In the genomic region with DNA sequence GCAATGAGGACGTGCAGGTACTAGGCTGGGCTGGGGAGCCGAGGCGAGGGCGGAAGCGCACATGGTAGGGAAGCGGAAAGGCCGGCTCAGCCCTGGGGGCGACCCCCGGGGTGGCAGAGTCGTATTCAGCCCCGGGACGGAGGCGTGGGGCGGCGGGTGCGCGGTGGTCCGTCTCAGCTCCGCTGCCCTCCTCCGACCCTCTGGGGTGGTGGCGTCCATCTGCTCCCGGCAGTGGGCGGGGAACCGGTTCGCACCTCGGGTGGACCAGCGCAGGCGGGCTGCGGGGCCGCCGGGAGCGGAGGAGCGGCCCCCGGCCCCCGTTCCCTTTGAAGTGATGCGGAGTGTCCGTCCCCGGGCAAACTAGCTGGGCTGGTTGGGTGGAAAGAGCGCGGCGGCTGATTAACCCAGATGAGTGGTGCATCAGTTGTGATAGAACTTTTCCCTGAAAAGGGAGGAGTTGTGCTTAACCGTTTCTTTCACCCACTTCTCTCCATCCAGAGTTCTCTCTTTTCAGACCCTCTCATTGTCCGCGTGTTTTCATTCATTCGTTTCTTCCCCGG, we compare ENCODE assay signal across 8 mouse cellular contexts. TPM values are rescaled to one million over a fixed set of nuclear protein-coding genes. Genes with fewer than 3 reads are reported as not detected.
A peak's percentile ranks its signal among the peaks of the same experiment; 100 is the strongest.
DNase-seq lines count a peak whose midpoint lies in the region; ATAC-seq and TF ChIP-seq lines count a peak whose summit lies in the region.

No protein-coding gene starts in this region.

- no peaks in the 10 kb centered on the region for H3K9me3 ChIP-seq in forebrain, embryonic 13.5 days (replicated peaks)
- H3K9me3 ChIP-seq in liver, embryonic 12.5 days (replicated peaks), result no peaks in the 10 kb centered on the region
- H3K9me3 ChIP-seq in stomach, embryonic 15.5 days, result no peaks in the 10 kb centered on the region

- no peak for TF ChIP-seq CTCF in layer of hippocampus, adult 2 months (conservative IDR thresholded peaks at IDR 0.05)
- no peak for TF ChIP-seq CTCF in bone marrow macrophage, adult 2 months (IDR thresholded peaks at IDR 0.05; ENCODE audit: low read depth, low read length)

- no peaks in the 10 kb centered on the region for H3K27me3 ChIP-seq in forebrain, embryonic 13.5 days
- no peaks in the 10 kb centered on the region for H3K27me3 ChIP-seq in liver, embryonic 12.5 days (replicated peaks)
- H3K27me3 ChIP-seq in stomach, embryonic 15.5 days (replicated peaks), result no peaks in the 10 kb centered on the region

- peak overlapping the region; percentile 90 for H3K27ac ChIP-seq in layer of hippocampus, adult 2 months
- H3K27ac ChIP-seq in bone marrow macrophage, adult 2 months (ENCODE audit: insufficient read depth, low read depth, low read length), result peak overlapping the region; percentile 34
- H3K27ac ChIP-seq in forebrain, embryonic 13.5 days, result peak overlapping the region; percentile 82
- H3K27ac ChIP-seq in liver, embryonic 12.5 days, result peak overlapping the region; percentile 95
- peak overlapping the region; percentile 93 for H3K27ac ChIP-seq in stomach, embryonic 15.5 days

- peak overlapping the region; percentile 89 for H3K4me3 ChIP-seq in layer of hippocampus, adult 2 months
- H3K4me3 ChIP-seq in bone marrow macrophage, adult 2 months (ENCODE audit: insufficient read depth, low read length), result peak overlapping the region; percentile 99
- peak overlapping the region; percentile 83 for H3K4me3 ChIP-seq in forebrain, embryonic 13.5 days
- H3K4me3 ChIP-seq in liver, embryonic 12.5 days, result peak overlapping the region; percentile 99
- peak overlapping the region; percentile 84 for H3K4me3 ChIP-seq in stomach, embryonic 15.5 days (replicated peaks)

- no peak for TF ChIP-seq POLR2A in bone marrow macrophage, adult 2 months (IDR thresholded peaks at IDR 0.05; ENCODE audit: borderline replicate concordance, low read depth, low read length)

- peaks cover 31% of the 10 kb centered on the region for H3K36me3 ChIP-seq in forebrain, embryonic 13.5 days (ENCODE audit: poor library complexity, severe bottlenecking)
- peaks cover 37% of the 10 kb centered on the region for H3K36me3 ChIP-seq in liver, embryonic 12.5 days
- peaks cover 19% of the 10 kb centered on the region for H3K36me3 ChIP-seq in stomach, embryonic 15.5 days

- no peak; the same call in 1 of the 2 replicates for ATAC-seq in forebrain, embryonic 13.5 days
- ATAC-seq in liver, embryonic 12.5 days, result peak; percentile 46
- no peak; the same call in 1 of the 2 replicates for ATAC-seq in stomach, embryonic 15.5 days (ENCODE audit: insufficient read depth, low FRiP score, low read depth)

- under 1% methylated on average over 37 of the region's 46 CpGs for WGBS in forebrain, embryonic 13.5 days
- 2% methylated on average over 46 of the region's 46 CpGs for WGBS in liver, embryonic 12.5 days (ENCODE audit: insufficient replicate concordance)
- under 1% methylated on average over 45 of the region's 46 CpGs for WGBS in stomach, embryonic 15.5 days

- peak overlapping the region; percentile 70 for H3K4me2 ChIP-seq in forebrain, embryonic 13.5 days
- H3K4me2 ChIP-seq in liver, embryonic 12.5 days, result peak overlapping the region; percentile 85
- peak overlapping the region; percentile 76 for H3K4me2 ChIP-seq in stomach, embryonic 15.5 days

- H3K9ac ChIP-seq in forebrain, embryonic 13.5 days, result peak overlapping the region; percentile 83
- H3K9ac ChIP-seq in liver, embryonic 12.5 days, result peak overlapping the region; percentile 98
- H3K9ac ChIP-seq in stomach, embryonic 15.5 days, result peak overlapping the region; percentile 85

- DNase-seq in layer of hippocampus, adult 2 months (ENCODE audit: low spot score in 2 of 2), result no peak
- DNase-seq in layer of hippocampus, postnatal 14 days (ENCODE audit: low spot score in 2 of 2), result no peak
- no peak for DNase-seq in layer of hippocampus, postnatal 10 days (ENCODE audit: low spot score in 2 of 2)
- no peak for DNase-seq in ovary, postnatal 36 days (ENCODE audit: low spot score)

- H3K4me1 ChIP-seq in bone marrow macrophage, adult 2 months (ENCODE audit: control insufficient read depth, insufficient read depth, low read length), result peaks cover 11% of the 10 kb centered on the region
- peaks cover 44% of the 10 kb centered on the region for H3K4me1 ChIP-seq in forebrain, embryonic 13.5 days
- H3K4me1 ChIP-seq in liver, embryonic 12.5 days, result peaks cover 74% of the 10 kb centered on the region
- peaks cover 16% of the 10 kb centered on the region; the same call in 1 of the 2 replicates for H3K4me1 ChIP-seq in stomach, embryonic 15.5 days

RNA-seq across cellular contexts. Expression of gene Ppp2r1b, which starts 12.1 kb away (rescaled TPM):
- 10 to 100 TPM; 14.9 to 18.1 TPM for total RNA-seq in layer of hippocampus, adult 2 months (2021)
- 10 to 100 TPM; 14.3 to 16.8 TPM for total RNA-seq in layer of hippocampus, postnatal 14 days (2021)
- 13.5 and 16.2 TPM in 2 replicates for polyA plus RNA-seq in bone marrow macrophage, adult 2 months (2012; ENCODE audit: insufficient read depth, insufficient read length, missing spikeins)
- polyA plus RNA-seq in forebrain, embryonic 13.5 days (2015; fragmentation: Nextera tagmentation; extraction: Ambion mirVana), result 86.3 and 89.7 TPM in 2 replicates
- polyA plus RNA-seq in liver, embryonic 12.5 days (2016; fragmentation: Nextera tagmentation; extraction: Ambion mirVana), result 131 and 137 TPM in 2 replicates
- polyA plus RNA-seq in stomach, embryonic 15.5 days (2015; fragmentation: Nextera tagmentation; extraction: Ambion mirVana), result 74.3 and 74.5 TPM in 2 replicates
- 10 to 100 TPM; 18.8 to 19.9 TPM for total RNA-seq in layer of hippocampus, postnatal 10 days (2021)

Comparison
In these comparisons a context has a peak if more than half of its experiments do, and no peak if none do; other contexts are left out.
1. H3K27ac ChIP-seq: peak in every context shown above with its lines; median percentile 95 in liver, embryonic 12.5 days; 93 in stomach, embryonic 15.5 days; 90 in layer of hippocampus, adult 2 months; 82 in forebrain, embryonic 13.5 days; 34 in bone marrow macrophage, adult 2 months.